Mouse (Mus musculus) heart, embryonic 15.5 days (tissue): Measurements from ENCODE around the gene Olfr1510. TPM values are rescaled to one million over a fixed set of nuclear protein-coding genes. Genes with fewer than 3 reads are reported as not detected.
"Not testable (repeated sequence)": the region's sequence is repeated elsewhere in the genome, so short reads cannot be mapped to it uniquely, and the experiment has no call there.

Experiments used
- ATAC-seq: fragments of 200-750 bp; cut with Nextera tagmentation; replicated peaks from 2 replicates; pipeline ENCODE4 v1.8.0; 2017; ENCODE audit warnings: low read depth, moderate TSS enrichment; ENCODE audit not compliant: insufficient number of reproducible peaks, insufficient read depth, low FRiP score
- H3K27ac ChIP-seq: fragments of 300-500 bp; sonication (generic); 2 replicates; pipeline ENCODE4 v1.5.1; 2015; ENCODE audit warnings: mild to moderate bottlenecking, inconsistent platforms
- H3K27me3 ChIP-seq: fragments of 300-500 bp; sonication (generic); 2 replicates; pipeline ENCODE4 v1.6.1; 2015; ENCODE audit warnings: inconsistent platforms
- H3K36me3 ChIP-seq: fragments of 300-500 bp; sonication (generic); 2 replicates; pipeline ENCODE4 v1.6.1; 2015; ENCODE audit warnings: mild to moderate bottlenecking, inconsistent platforms
- H3K4me1 ChIP-seq: fragments of 300-500 bp; sonication (generic); replicated peaks from 2 replicates; pipeline ENCODE4 v1.6.1; 2015; ENCODE audit warnings: inconsistent platforms
- H3K4me2 ChIP-seq: fragments of 300-500 bp; sonication (generic); 2 replicates; pipeline ENCODE4 v1.6.1; 2015; ENCODE audit warnings: inconsistent platforms, mild to moderate bottlenecking, moderate library complexity
- H3K4me3 ChIP-seq: fragments of 300-500 bp; sonication (generic); 2 replicates; pipeline ENCODE4 v1.5.1; 2015; ENCODE audit warnings: mild to moderate bottlenecking, inconsistent platforms
- H3K9ac ChIP-seq: fragments of 300-500 bp; sonication (generic); 2 replicates; pipeline ENCODE4 v1.6.1; 2015; ENCODE audit warnings: mild to moderate bottlenecking, inconsistent platforms
- H3K9me3 ChIP-seq: fragments of 300-500 bp; sonication (generic); replicated peaks from 2 replicates; pipeline ENCODE4 v1.6.1; 2016; ENCODE audit warnings: inconsistent platforms
- WGBS: fragments of 180-500 bp; shearing (Covaris S2); methylation state at CpG from one replicate; pipeline ENCODE4 v1.1.7; 2015; ENCODE audit warnings: mixed read lengths; 5-methylcytosine and 5-hydroxymethylcytosine counted together
- polyA plus RNA-seq: library from polyadenylated mRNA; unstranded; fragments of >200 nt; fragmentation: Nextera tagmentation; extraction: Ambion mirVana; gene quantifications from 2 replicates; pipeline ENCODE4 v1.2.1, GENCODE M21; 2015

The Olfr1510 gene
- polyA plus RNA-seq = not detected in 2 replicates

- no peaks in the 10 kb centered on the region for H3K9me3 ChIP-seq
- H3K27ac ChIP-seq = no peak within 1 kb of the TSS
- no peaks in the 10 kb centered on the region for H3K4me1 ChIP-seq
- no peak within 1 kb of the TSS for H3K4me3 ChIP-seq
- no peaks in the 10 kb centered on the region for H3K36me3 ChIP-seq
- no peaks in the 10 kb centered on the region for H3K27me3 ChIP-seq
- H3K4me2 ChIP-seq = no peak within 1 kb of the TSS
- no peak for ATAC-seq
- 79% methylated on average over 3 of the region's 3 CpGs for WGBS
- H3K9ac ChIP-seq = no peak within 1 kb of the TSS
These were observed at the start of gene Olfr1510 for GRCm38 (mm10) chr14:52414273-52414672. Olfr1510 (minus strand) TSS chr14:52414373.

- no peak for ATAC-seq
- H3K4me2 ChIP-seq = no peak overlapping the region
- no peaks in the 10 kb centered on the region for H3K36me3 ChIP-seq
- H3K27me3 ChIP-seq = no peaks in the 10 kb centered on the region
- no peaks in the 10 kb centered on the region for H3K9me3 ChIP-seq
- no peak overlapping the region for H3K9ac ChIP-seq
- H3K27ac ChIP-seq = no peak overlapping the region
- no peaks in the 10 kb centered on the region for H3K4me1 ChIP-seq
- no peak overlapping the region for H3K4me3 ChIP-seq
These were observed 47.8 kb upstream of the Olfr1510 start for GRCm38 (mm10) chr14:52461928-52462327.

GRCm38 (mm10) chr14:52451138-52451537, 37.0 kb upstream of the Olfr1510 start:
- no peak for ATAC-seq
- Histone ChIP-seq H3K4me3 (no peak overlapping the region), H3K27ac (no peak overlapping the region), H3K4me2 (no peak overlapping the region), H3K36me3 (no peaks in the 10 kb centered on the region), H3K27me3 (no peaks in the 10 kb centered on the region), H3K4me1 (no peaks in the 10 kb centered on the region), H3K9ac (no peak overlapping the region), H3K9me3 (no peaks in the 10 kb centered on the region)
- WGBS = 78% methylated on average over 8 of the region's 8 CpGs

- Histone ChIP-seq H3K4me1 (no peaks in the 10 kb centered on the region), H3K36me3 (no peaks in the 10 kb centered on the region), H3K9ac (no peak within 1 kb of the TSS), H3K9me3 (no peaks in the 10 kb centered on the region), H3K27ac (no peak within 1 kb of the TSS), H3K4me3 (no peak within 1 kb of the TSS), H3K27me3 (no peaks in the 10 kb centered on the region), H3K4me2 (no peak within 1 kb of the TSS)
- no peak for ATAC-seq
These were observed 28.5 kb upstream of the Olfr1510 start, which contains the start of gene Olfr1509 for GRCm38 (mm10) chr14:52442690-52443089. Olfr1509 (plus strand) TSS chr14:52442990.

GRCm38 (mm10) chr14:52427686-52428085, 13.5 kb upstream of the Olfr1510 start:
- no peaks in the 10 kb centered on the region for H3K4me1 ChIP-seq
- H3K27ac ChIP-seq = no peak overlapping the region
- WGBS = 85% methylated on average over 1 of the region's 1 CpGs
- no peak overlapping the region for H3K4me3 ChIP-seq
- H3K9me3 ChIP-seq = no peaks in the 10 kb centered on the region
- no peaks in the 10 kb centered on the region for H3K27me3 ChIP-seq
- no peak overlapping the region for H3K9ac ChIP-seq
- no peak overlapping the region for H3K4me2 ChIP-seq
- no peak; the same call in 1 of the 2 replicates for ATAC-seq
- H3K36me3 ChIP-seq = no peaks in the 10 kb centered on the region

DNA sequence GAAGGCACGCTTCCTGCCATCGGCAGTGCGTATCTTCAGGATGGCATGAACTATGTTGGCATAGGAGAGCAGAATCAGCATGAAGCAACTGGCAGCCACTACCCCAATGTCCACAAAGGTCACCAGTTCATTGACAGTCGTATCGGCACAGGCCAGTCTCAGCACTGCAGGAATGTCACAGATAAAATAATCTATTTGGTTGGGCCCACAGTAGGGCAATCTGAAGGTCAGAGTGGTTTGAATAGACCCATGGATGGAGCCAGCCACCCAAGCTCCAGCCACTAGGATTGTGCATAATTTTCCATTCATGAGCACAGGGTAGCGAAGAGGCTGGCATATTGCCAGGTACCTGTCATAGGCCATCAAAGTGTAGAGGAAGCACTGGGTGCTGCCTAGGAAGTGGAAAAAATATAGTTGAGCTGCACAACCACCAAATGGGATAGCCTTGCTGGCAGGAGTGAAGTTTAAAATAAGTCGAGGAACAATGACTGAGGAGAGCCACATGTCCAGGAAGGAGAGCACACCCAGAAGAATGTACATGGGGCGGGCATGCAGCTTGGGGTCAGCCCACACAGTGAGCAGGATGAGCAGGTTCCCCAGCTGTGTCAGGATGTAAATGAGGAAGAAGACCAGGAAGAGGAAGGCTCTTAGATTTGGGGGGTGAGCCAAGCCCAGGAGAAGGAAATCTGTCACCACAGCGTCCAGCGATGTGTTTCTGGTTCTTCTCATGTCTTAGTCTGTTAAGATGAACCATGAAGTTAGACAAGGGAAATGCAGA, 3.8 kb downstream of the Olfr1510 start:
- WGBS = 51% methylated on average over 7 of the region's 10 CpGs
- H3K27ac ChIP-seq, H3K36me3 ChIP-seq, ATAC-seq, H3K9me3 ChIP-seq, H3K4me1 ChIP-seq, H3K27me3 ChIP-seq, H3K9ac ChIP-seq, H3K4me2 ChIP-seq, H3K4me3 ChIP-seq: not testable (repeated sequence)

DNA sequence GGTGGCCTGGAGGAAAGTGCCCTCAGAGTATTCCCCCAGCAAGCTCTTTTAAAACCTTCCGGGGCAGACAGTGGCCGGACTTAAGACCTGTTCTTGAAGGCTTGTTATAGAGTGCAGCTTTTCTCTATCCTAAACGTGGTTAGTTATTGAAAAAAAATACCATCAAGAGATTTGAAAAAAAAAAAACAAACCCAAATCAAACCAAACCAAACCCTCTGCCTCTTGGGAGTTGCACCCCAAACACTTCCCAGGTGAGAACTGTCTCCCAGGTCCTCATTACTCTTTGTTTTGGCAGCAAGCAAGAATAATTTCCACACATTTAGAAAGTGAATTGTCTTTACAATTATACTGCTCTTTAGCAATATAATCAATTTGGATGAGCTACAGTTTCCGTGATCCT, 16.9 kb downstream of the Olfr1510 start, which contains the start of gene Olfr1511:
Gene Olfr1511, minus strand, starts transcription at position 101 of the 400 bp plus-strand sequence.
- Histone ChIP-seq H3K27me3 (no peaks in the 10 kb centered on the region), H3K9ac (no peak within 1 kb of the TSS), H3K9me3 (no peaks in the 10 kb centered on the region), H3K4me1 (no peaks in the 10 kb centered on the region), H3K36me3 (no peaks in the 10 kb centered on the region), H3K4me2 (no peak within 1 kb of the TSS), H3K4me3 (no peak within 1 kb of the TSS), H3K27ac (no peak within 1 kb of the TSS)
- no peak for ATAC-seq
- 71% methylated on average over 4 of the region's 4 CpGs for WGBS

DNA sequence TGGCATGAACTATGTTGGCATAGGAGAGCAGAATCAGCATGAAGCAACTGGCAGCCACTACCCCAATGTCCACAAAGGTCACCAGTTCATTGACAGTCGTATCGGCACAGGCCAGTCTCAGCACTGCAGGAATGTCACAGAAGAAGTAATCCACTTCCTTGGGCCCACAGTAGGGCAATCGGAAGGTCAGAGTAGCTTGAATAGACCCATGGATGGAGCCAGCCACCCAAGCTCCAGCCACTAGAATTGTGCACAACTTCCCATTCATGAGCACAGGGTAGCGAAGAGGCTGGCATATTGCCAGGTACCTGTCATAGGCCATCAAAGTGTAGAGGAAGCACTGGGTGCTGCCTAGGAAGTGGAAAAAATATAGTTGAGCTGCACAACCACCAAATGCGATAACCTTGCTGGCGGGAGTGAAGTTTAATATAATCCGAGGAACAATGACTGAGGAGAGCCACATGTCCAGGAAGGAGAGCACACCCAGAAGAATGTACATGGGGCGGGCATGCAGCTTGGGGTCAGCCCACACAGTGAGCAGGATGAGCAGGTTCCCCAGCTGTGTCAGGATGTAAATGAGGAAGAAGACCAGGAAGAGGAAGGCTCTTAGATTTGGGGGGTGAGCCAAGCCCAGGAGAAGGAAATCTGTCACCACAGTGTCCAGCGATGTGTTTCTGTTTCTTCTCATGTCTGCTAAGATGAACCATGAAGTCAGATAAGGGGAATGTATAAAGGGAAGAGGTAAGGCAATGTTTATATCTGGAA, 23.9 kb downstream of the Olfr1510 start:
- 72% methylated on average over 9 of the region's 9 CpGs for WGBS
- H3K9me3 ChIP-seq, H3K4me1 ChIP-seq, H3K27me3 ChIP-seq, ATAC-seq, H3K27ac ChIP-seq, H3K4me2 ChIP-seq, H3K4me3 ChIP-seq, H3K36me3 ChIP-seq, H3K9ac ChIP-seq: not testable (repeated sequence)

DNA sequence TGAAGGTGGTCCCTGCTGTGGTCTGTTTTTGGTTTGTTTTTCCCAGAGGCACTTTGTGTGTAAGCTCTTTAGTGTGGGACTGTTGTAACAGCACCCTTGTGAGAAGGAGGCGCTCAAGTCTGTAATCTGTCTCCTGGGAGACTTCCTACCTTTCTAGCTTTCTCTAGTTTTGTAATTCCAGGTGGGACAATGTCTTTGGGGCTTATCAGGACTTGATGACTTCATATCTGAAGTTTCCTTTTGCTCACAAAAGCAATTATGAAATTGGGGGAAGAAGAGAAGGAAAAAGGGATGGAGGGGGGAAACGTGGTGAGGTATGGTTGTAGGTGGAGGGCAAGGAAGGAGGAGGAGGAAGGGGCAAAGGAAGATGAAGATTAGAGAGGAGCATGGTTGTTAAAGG, 35.1 kb downstream of the Olfr1510 start, which contains the start of gene Olfr1512:
Gene Olfr1512, minus strand, starts transcription at position 101 of the 400 bp plus-strand sequence.
- Histone ChIP-seq H3K4me1 (no peaks in the 10 kb centered on the region), H3K4me2 (no peak within 1 kb of the TSS), H3K9me3 (no peaks in the 10 kb centered on the region), H3K36me3 (no peaks in the 10 kb centered on the region), H3K4me3 (no peak within 1 kb of the TSS), H3K9ac (no peak within 1 kb of the TSS), H3K27me3 (no peaks in the 10 kb centered on the region), H3K27ac (no peak within 1 kb of the TSS)
- WGBS = 76% methylated on average over 2 of the region's 2 CpGs
- no peak for ATAC-seq

DNA sequence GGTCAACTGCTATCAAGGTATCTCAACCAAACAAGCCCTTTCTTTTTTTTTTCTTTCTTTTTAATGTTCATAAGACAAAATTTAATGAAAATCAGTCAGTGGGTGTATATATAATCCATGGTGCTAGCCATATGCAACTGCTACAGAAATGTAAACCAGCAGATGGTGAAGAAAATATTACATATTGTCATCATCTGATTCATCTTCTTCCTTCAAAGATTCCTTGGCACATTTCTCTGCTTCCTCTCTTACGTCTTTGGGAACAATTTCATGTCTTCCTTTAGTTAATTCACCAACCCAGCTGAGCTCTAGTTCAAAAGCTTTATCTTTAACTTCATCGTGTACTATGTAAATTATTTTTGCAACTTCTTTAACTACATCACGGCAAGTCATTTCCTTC, 45.4 kb downstream of the Olfr1510 start:
- ATAC-seq = no peak
- H3K4me2 ChIP-seq = no peak overlapping the region
- WGBS = 83% methylated on average over 3 of the region's 3 CpGs

More for the DNA sequence above, 45.4 kb downstream of the Olfr1510 start:
- no peak overlapping the region for H3K9ac ChIP-seq
- no peaks in the 10 kb centered on the region for H3K36me3 ChIP-seq
- H3K27ac ChIP-seq = no peak overlapping the region
- H3K9me3 ChIP-seq = no peaks in the 10 kb centered on the region
- H3K4me1 ChIP-seq = no peaks in the 10 kb centered on the region
- no peaks in the 10 kb centered on the region for H3K27me3 ChIP-seq
- no peak overlapping the region for H3K4me3 ChIP-seq
